ENCODE assay signal across 1 mouse cellular context in the genomic region with DNA sequence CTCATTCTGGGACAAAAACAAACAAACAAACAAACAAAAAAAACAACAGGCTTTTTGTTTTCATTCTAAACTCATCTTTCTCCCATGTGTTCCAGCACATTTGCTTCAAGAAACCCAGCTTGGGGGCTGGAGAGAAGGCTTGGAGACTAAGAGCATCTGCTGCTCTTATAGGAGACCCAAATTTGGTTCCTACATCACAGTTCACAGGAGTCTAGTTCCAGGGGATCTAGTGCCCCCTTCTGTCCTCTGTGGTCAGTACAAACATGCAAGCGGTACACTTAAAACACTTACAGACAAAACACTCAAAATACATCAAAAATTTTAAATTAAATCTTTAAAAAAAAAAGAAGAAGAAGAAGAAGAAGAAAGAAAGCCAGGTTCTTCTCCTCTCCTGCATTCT.
TF ChIP-seq lines count a peak whose summit lies in the region.

No protein-coding gene starts in this region.

TF ChIP-seq in CH12.LX, 34 proteins besides CTCF, POLR2A, EP300 and RAD21:
- TF ChIP-seq SIN3A (IDR thresholded peaks at IDR 0.05; ENCODE audit: low read length) (no peak), IRF4 (IDR thresholded peaks at IDR 0.05; ENCODE audit: low read depth, low read length) (no peak), MEF2A (IDR thresholded peaks at IDR 0.05; ENCODE audit: borderline replicate concordance, low read depth, low read length) (no peak), ZC3H11A (IDR thresholded peaks at IDR 0.05; ENCODE audit: low read depth, low read length) (no peak), MAZ (IDR thresholded peaks at IDR 0.05; ENCODE audit: low read depth, low read length) (no peak), POLR2AphosphoS2 (IDR thresholded peaks at IDR 0.05; ENCODE audit: low read depth, low read length) (no peak), SMC3 (IDR thresholded peaks at IDR 0.05; ENCODE audit: low read depth, low read length) (no peak; the same call in 1 of the 2 replicates), NRF1 (IDR thresholded peaks at IDR 0.05; ENCODE audit: low read depth, low read length) (no peak), ELF1 (IDR thresholded peaks at IDR 0.05; ENCODE audit: low read depth, low read length) (no peak), TCF12 (IDR thresholded peaks at IDR 0.05; ENCODE audit: low read depth, low read length) (no peak), RCOR1 (conservative IDR thresholded peaks at IDR 0.05; ENCODE audit: low read depth, low read length) (no peak), HCFC1 (IDR thresholded peaks at IDR 0.05; ENCODE audit: low read depth, low read length) (no peak), ETS1 (conservative IDR thresholded peaks at IDR 0.05; ENCODE audit: low read depth, low read length) (no peak), CHD1 (IDR thresholded peaks at IDR 0.05; ENCODE audit: low read depth, low read length) (no peak), E2F4 (IDR thresholded peaks at IDR 0.05; ENCODE audit: insufficient replicate concordance, low read depth, low read length) (no peak), KAT2A (IDR thresholded peaks at IDR 0.05; ENCODE audit: insufficient replicate concordance, low read length) (no peak), MAFK (IDR thresholded peaks at IDR 0.05; ENCODE audit: insufficient replicate concordance, low read length) (no peak), MAX (IDR thresholded peaks at IDR 0.05; ENCODE audit: low read length) (no peak)
